Mouse (Mus musculus) ES-E14 (cell line): ENCODE data around the gene Csnk2b. TPM values are rescaled to one million over a fixed set of nuclear protein-coding genes. Genes with fewer than 3 reads are reported as not detected.

Experiments used
- DNase-seq: peaks from one replicate; pipeline ENCODE4 v3.0.0-alpha.2; 2013; ENCODE audit warnings: low read depth, low spot score
- H3K27ac ChIP-seq: 2 replicates; pipeline ENCODE4 v1.5.1; 2012; ENCODE audit warnings: low read depth, mild to moderate bottlenecking, low read length, moderate library complexity, mixed read lengths; ENCODE audit not compliant: poor library complexity, insufficient read depth, severe bottlenecking
- H3K36me3 ChIP-seq: 2 replicates; pipeline ENCODE4 v1.6.1; 2012; ENCODE audit warnings: mild to moderate bottlenecking, low read length, moderate library complexity, mixed read lengths; ENCODE audit not compliant: control insufficient read depth, poor library complexity, insufficient read depth, severe bottlenecking
- H3K4me1 ChIP-seq, 2 experiments: fragments of 150-350 bp in 1 of 2; sonication (generic) in 1 of 2; 2 replicates each; pipeline ENCODE4 v1.6.1; 2012; ENCODE audit warnings: low read length in 2 of 2, mild to moderate bottlenecking in 1 of 2, mixed read lengths in 1 of 2; ENCODE audit not compliant: control insufficient read depth in 2 of 2, insufficient read depth in 2 of 2, poor library complexity in 1 of 2
- H3K4me3 ChIP-seq, 2 experiments: fragments of 150-350 bp in 1 of 2; sonication (generic) in 1 of 2; 2 replicates each; pipeline ENCODE4 v1.5.1; 2012; ENCODE audit warnings: low read length in 2 of 2, low read depth in 1 of 2, mild to moderate bottlenecking in 1 of 2, mixed read lengths in 1 of 2; ENCODE audit not compliant: insufficient read depth in 1 of 2, poor library complexity in 1 of 2, severe bottlenecking in 1 of 2
- H3K9ac ChIP-seq: 2 replicates; pipeline ENCODE4 v1.6.1; 2012; ENCODE audit warnings: low read depth, mild to moderate bottlenecking, low read length, mixed read lengths; ENCODE audit not compliant: poor library complexity, insufficient read depth, severe bottlenecking
- H3K9me3 ChIP-seq: fragments of 150-350 bp; sonication (generic); 2 replicates; pipeline ENCODE4 v1.6.1; 2012; ENCODE audit warnings: low read depth, mild to moderate bottlenecking, low read length; ENCODE audit not compliant: control insufficient read depth, insufficient read depth
- CHD2 ChIP-seq: IDR thresholded peaks from 2 replicates; pipeline ENCODE4 v1.6.1; 2014; ENCODE audit warnings: mild to moderate bottlenecking, low read depth, low read length, inconsistent platforms
- HCFC1 ChIP-seq: IDR thresholded peaks from 2 replicates; pipeline ENCODE4 v1.6.1; 2012; ENCODE audit warnings: low read length, inconsistent platforms, borderline replicate concordance; ENCODE audit not compliant: insufficient read depth
- MAFK ChIP-seq: IDR thresholded peaks from 2 replicates; pipeline ENCODE4 v1.6.1; 2014; ENCODE audit warnings: mild to moderate bottlenecking, low read depth, low read length, inconsistent platforms; ENCODE audit not compliant: insufficient read depth
- ZC3H11A ChIP-seq: IDR thresholded peaks from 2 replicates; pipeline ENCODE4 v1.6.1; 2012; ENCODE audit warnings: low read depth, mild to moderate bottlenecking, inconsistent platforms, low read length, borderline replicate concordance
- ZNF384 ChIP-seq: IDR thresholded peaks from 2 replicates; pipeline ENCODE4 v1.6.1; 2012; ENCODE audit warnings: low read depth, low read length, inconsistent platforms
- in situ Hi-C, 2 experiments: fragments of 600-800 bp; cut with MboI; formaldehyde crosslinking; loops; one replicate each; pipeline ENCODE4 v1.15.1; 2025; ENCODE audit warnings: low sequenced_read_pairs in 2 of 2, inconsistent platforms in 1 of 2; ENCODE audit not compliant: unreplicated experiment in 2 of 2
- total RNA-seq: library from RNA; depleted of rRNA; stranded (reverse); fragments of 300-350 nt; gene quantifications from 2 replicates; pipeline ENCODE4 v1.2.3, GENCODE M21; 2012

Csnk2b gene
- total RNA-seq, 1 experiment: 98.6 TPM

DNA sequence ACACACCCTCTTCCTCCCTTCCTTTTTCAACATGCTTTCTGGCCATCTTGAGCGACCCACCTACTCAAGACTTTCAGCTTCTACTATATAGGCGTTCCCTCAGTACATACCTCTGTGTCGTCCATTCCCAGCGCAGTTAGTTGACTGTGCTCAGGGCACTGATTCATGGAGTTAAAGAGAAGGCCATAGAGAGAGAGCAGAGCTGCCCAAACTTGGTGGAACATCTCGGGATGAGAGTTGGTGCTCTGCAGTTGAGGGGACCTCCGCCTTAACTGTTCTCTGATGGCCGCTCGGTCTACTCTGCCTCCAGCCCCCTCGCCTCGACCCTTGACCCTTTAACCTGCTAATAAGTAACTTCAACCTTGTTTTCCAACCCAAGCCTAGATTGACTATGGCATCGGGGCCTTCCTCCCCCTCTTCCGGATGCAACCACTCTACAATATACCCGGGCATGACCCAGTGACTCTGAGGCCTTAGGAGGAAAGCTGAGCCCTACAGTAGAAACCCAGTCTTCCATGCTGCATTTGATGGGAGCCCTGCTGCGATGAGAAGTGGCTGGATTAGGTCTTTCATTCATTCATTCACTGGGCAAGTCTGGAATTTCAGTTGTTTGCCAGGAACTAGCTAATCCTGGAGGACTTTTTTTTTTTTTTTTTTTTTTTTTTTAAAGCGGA, 9.8 kb upstream of the Csnk2b start, which contains the start of gene Apom:
Apom (minus strand) TSS at position 551 of the 674 bp plus-strand sequence.
- Histone ChIP-seq H3K27ac (no peak within 1 kb of the TSS), H3K36me3 (no peaks in the 10 kb centered on the region), H3K4me3 (no peak within 1 kb of the TSS), H3K9ac (no peak within 1 kb of the TSS), H3K9me3 (no peaks in the 10 kb centered on the region), H3K4me1 (peaks cover 0 to 4% of the 10 kb centered on the region in 2 experiments; a peak in 2 of 4 replicates)
- in situ Hi-C loops: no loop called here
- no peak for TF ChIP-seq MAFK
- peak; percentile 85 for TF ChIP-seq ZNF384
- DNase-seq: no peak

DNA sequence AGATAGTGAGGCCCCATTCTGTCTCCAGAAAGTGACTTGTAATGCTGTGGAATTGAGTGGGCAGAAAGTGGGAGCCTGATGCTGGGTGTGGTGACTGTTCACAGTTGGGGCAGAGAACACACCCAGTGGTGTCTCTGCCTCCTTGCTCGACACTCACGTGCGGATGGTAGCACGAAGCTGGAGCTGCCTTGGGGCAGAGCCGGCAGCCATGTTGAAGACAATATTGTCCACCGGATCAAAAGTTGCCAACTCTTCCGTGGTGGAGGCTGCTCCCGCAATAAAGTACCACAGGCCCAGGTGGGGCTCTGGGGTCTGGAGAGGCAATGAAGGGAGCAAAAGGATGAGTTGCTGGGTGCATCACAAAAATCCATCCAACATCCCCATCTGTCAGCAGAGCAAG, 9.2 kb upstream of the Csnk2b start:
- no peaks in the 10 kb centered on the region for H3K9me3 ChIP-seq
- DNase-seq: no peak

DNA sequence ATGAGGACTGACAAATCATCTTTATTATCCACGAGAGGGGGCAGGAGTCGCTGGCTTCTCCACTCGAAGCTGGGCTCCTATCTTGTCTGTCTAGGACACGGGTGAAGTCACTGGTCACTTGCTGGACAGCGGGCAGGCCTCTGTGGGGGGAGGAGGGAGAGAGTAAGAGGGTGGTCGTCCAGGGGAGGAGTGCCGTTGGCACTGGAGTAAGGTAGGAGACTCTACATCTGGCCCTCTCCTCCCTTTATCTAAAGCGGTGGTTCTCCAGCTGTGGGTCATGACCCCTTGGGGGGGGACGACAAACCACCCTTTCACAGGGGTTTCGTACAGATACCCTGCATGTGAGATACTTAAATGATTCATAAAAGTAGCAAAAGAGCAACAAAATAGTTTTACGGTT, 7.1 kb upstream of the Csnk2b start:
- peaks cover 5% of the 10 kb centered on the region; the same call in 1 of the 2 replicates for H3K36me3 ChIP-seq
- H3K4me1 ChIP-seq: peaks cover 2% of the 10 kb centered on the region in 2 experiments; a peak in 1 of 4 replicates
- TF ChIP-seq HCFC1 (no peak), MAFK (no peak), ZC3H11A (no peak), CHD2 (no peak), ZNF384 (no peak)
- H3K27ac ChIP-seq: no peak overlapping the region
- H3K4me3 ChIP-seq: no peak overlapping the region
- no peak for DNase-seq
- H3K9me3 ChIP-seq: no peaks in the 10 kb centered on the region
- no peak overlapping the region for H3K9ac ChIP-seq
- in situ Hi-C loops: no loop called here

More for the DNA sequence above, 9.2 kb upstream of the Csnk2b start:
- Histone ChIP-seq H3K4me3 (no peak overlapping the region), H3K36me3 (no peaks in the 10 kb centered on the region), H3K4me1 (peaks cover 0 to 2% of the 10 kb centered on the region in 2 experiments; a peak in 1 of 4 replicates), H3K9ac (no peak overlapping the region), H3K27ac (no peak overlapping the region)
- in situ Hi-C loops: no loop called here
- no peak for TF ChIP-seq ZC3H11A
- no peak for TF ChIP-seq MAFK
- no peak for TF ChIP-seq HCFC1

DNA sequence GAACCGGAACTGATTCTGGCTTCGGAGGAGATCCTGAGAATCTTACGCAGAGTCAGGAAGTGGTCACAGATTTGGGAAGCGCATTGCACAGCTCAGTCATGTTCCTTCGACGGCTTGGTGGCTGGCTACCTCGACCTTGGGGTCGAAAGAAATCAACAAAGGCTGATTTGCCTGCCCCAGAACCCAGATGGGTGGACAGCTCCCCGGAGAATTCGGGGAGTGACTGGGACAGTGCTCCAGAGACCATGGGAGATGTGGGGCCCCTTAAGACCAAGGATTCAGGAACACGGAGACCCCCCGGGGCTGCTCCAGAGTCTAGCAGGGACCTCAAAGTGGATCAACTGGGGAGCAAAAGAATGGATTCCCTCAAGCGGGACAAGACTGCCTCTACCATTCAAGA, 5.2 kb upstream of the Csnk2b start:
- TF ChIP-seq ZC3H11A (no peak), ZNF384 (no peak), HCFC1 (no peak), MAFK (no peak), CHD2 (no peak)

DNA sequence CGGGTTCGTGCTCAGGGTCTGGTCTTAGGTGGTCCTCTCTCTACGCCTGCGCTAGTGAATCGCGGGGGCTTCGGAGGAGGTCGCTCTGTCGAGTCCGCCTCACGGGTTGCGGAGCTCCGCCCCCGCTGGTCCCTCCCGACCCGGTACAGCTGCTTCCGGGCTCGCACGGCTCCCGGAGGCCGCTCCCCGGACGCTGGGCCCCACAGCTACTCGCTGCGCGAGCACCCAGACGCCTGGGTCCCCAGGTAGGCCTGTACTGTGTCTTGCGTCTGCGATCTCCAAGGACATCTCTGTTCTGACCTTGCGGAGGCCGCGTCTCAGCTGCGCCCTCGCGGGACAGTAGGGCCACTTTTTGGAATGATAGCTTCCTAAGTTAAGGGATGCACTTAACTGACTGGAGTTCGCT, 4.4 kb upstream of the Csnk2b start, which contains the start of gene D17H6S53E:
D17H6S53E (plus strand) TSS at position 168 of the 406 bp plus-strand sequence.
- Histone ChIP-seq H3K4me3 (peak within 1 kb of the TSS; percentile 58 to 76), H3K27ac (no peak within 1 kb of the TSS), H3K36me3 (peaks cover 10% of the 10 kb centered on the region; the same call in 1 of the 2 replicates), H3K9ac (peak within 1 kb of the TSS; percentile 46), H3K9me3 (no peaks in the 10 kb centered on the region), H3K4me1 (peaks cover 2 to 4% of the 10 kb centered on the region in 2 experiments; a peak in 2 of 4 replicates)
- DNase-seq: no peak
- TF ChIP-seq ZC3H11A (no peak), CHD2 (no peak), HCFC1 (no peak), ZNF384 (no peak), MAFK (no peak)
- in situ Hi-C loops: no loop called here

More for the DNA sequence above, 5.2 kb upstream of the Csnk2b start:
- Histone ChIP-seq H3K4me3 (0 out of 4 replicates have a peak overlapping the region, but pooled peaks of 1 of the 2 experiments have one; percentile 76), H3K36me3 (peaks cover 10% of the 10 kb centered on the region; the same call in 1 of the 2 replicates), H3K27ac (no peak overlapping the region), H3K4me1 (peaks cover 2 to 4% of the 10 kb centered on the region in 2 experiments; a peak in 2 of 4 replicates), H3K9ac (no peak overlapping the region), H3K9me3 (no peaks in the 10 kb centered on the region)
- no peak for DNase-seq
- in situ Hi-C loops: no loop called here
